Mouse (Mus musculus) cerebellum, adult 8-10 months (tissue): ENCODE measurements at regions not wholly inside any gene's neighbourhood (a gene's known extent, or its start where the extent isn't known, plus 50 kb on each side); places are given as distances from the start of the nearest gene placed in this dataset.

Source experiments
- DNase-seq: peaks from one replicate; pipeline ENCODE4 v3.0.0; 2022

- DNase-seq: no peak
Observed at GRCm38 (mm10) chr5:78621987-78622854, 1214.4 kb upstream of the Igfbp7 start.

GRCm38 (mm10) chr5:78608317-78608716 is 1200.5 kb upstream of the Igfbp7 start:
- DNase-seq: no peak

GRCm38 (mm10) chr5:78602599-78602998 is 1194.8 kb upstream of the Igfbp7 start:
- no peak for DNase-seq

- peak; percentile 1 for DNase-seq
Observed at GRCm38 (mm10) chr5:78584823-78585222, 1177.0 kb upstream of the Igfbp7 start.

- DNase-seq: no peak
Observed at GRCm38 (mm10) chr5:78556946-78557345, 1149.1 kb upstream of the Igfbp7 start.

GRCm38 (mm10) chr5:78535308-78535707 is 1127.5 kb upstream of the Igfbp7 start:
- DNase-seq: no peak
